Mouse (Mus musculus) limb, embryonic 14.5 days (tissue): ENCODE measurements around the gene Gm7075. TPM values are rescaled to one million over a fixed set of nuclear protein-coding genes. Genes with fewer than 3 reads are reported as not detected.

Experiments
- ATAC-seq: fragments of 200-750 bp; cut with Nextera tagmentation; 2 replicates; pipeline ENCODE4 v1.8.0; 2017; ENCODE audit warnings: low read depth, moderate number of reproducible peaks, moderate TSS enrichment; ENCODE audit not compliant: low FRiP score
- DNase-seq: peaks from one replicate; pipeline ENCODE4 v3.0.0-alpha.2; 2015; ENCODE audit warnings: low spot score
- H3K27ac ChIP-seq: fragments of 300-500 bp; sonication (generic); replicated peaks from 2 replicates; pipeline ENCODE4 v1.5.1; 2014; ENCODE audit warnings: low read depth, mild to moderate bottlenecking, low read length, moderate library complexity, mixed read lengths
- H3K27me3 ChIP-seq: fragments of 300-500 bp; sonication (generic); 2 replicates; pipeline ENCODE4 v1.6.1; 2014; ENCODE audit warnings: low read length, mixed read lengths; ENCODE audit not compliant: control insufficient read depth, insufficient read depth
- H3K36me3 ChIP-seq: fragments of 300-500 bp; sonication (generic); 2 replicates; pipeline ENCODE4 v1.6.1; 2014; ENCODE audit warnings: mild to moderate bottlenecking, low read length, moderate library complexity, mixed read lengths; ENCODE audit not compliant: control insufficient read depth, insufficient read depth
- H3K4me1 ChIP-seq: fragments of 300-500 bp; sonication (generic); 2 replicates; pipeline ENCODE4 v1.6.1; 2014; ENCODE audit warnings: antibody characterized with exemption, low read length, mixed read lengths; ENCODE audit not compliant: control insufficient read depth, insufficient read depth
- H3K4me2 ChIP-seq: fragments of 300-500 bp; sonication (generic); replicated peaks from 2 replicates; pipeline ENCODE4 v1.6.1; 2014; ENCODE audit warnings: low read depth, mild to moderate bottlenecking, low read length, moderate library complexity; ENCODE audit not compliant: severe bottlenecking
- H3K4me3 ChIP-seq: fragments of 300-500 bp; sonication (generic); replicated peaks from 2 replicates; pipeline ENCODE4 v1.5.1; 2014; ENCODE audit warnings: low read length
- H3K9ac ChIP-seq: fragments of 300-500 bp; sonication (generic); 2 replicates; pipeline ENCODE4 v1.6.1; 2014; ENCODE audit warnings: mild to moderate bottlenecking, low read depth, low read length, moderate library complexity; ENCODE audit not compliant: severe bottlenecking
- H3K9me3 ChIP-seq: fragments of 300-500 bp; sonication (generic); 2 replicates; pipeline ENCODE4 v1.6.1; 2016; ENCODE audit warnings: low read length; ENCODE audit not compliant: control insufficient read depth
- POLR2A ChIP-seq: fragments of 200-500 bp; IDR thresholded peaks from 2 replicates; pipeline ENCODE4 v1.8.0; 2012; ENCODE audit warnings: inconsistent platforms, mild to moderate bottlenecking, moderate library complexity, borderline replicate concordance; ENCODE audit not compliant: insufficient read depth, insufficient read length; ENCODE audit errors: extremely low read depth
- WGBS: fragments of 180-500 bp; shearing (Covaris S2); extraction: QIAGEN DNeasy Blood & Tissue Kit; methylation state at CpG from one replicate; pipeline ENCODE4 v1.1.7; 2014; 5-methylcytosine and 5-hydroxymethylcytosine counted together
- polyA plus RNA-seq, 2 experiments: library from polyadenylated mRNA; depleted of rRNA in 1 of 2; stranded (reverse) in 1 of 2; unstranded in 1 of 2; fragments of >200 nt; fragmentation: Nextera tagmentation in 1 of 2; extraction: Ambion mirVana in 1 of 2; gene quantifications; 2 replicates each; pipeline versions ENCODE4 v1.2.1 to v1.2.3; 2012 to 2014

Gene Gm7075
- polyA plus RNA-seq, 2 experiments, result 0.21 TPM; not detected in 1

GRCm38 (mm10) chr10:63439694-63440228, 18.2 kb upstream of the Gm7075 start:
- WGBS, result 71% methylated on average over 7 of the region's 7 CpGs
- no peak for DNase-seq
- TF ChIP-seq POLR2A, result no peak

GRCm38 (mm10) chr10:63438736-63439262, 17.2 kb upstream of the Gm7075 start:
- no peak overlapping the region for H3K4me2 ChIP-seq
- H3K36me3 ChIP-seq, result no peaks in the 10 kb centered on the region
- ATAC-seq (no peak), DNase-seq (no peak)
- no peaks in the 10 kb centered on the region for H3K9me3 ChIP-seq
- TF ChIP-seq POLR2A, result no peak
- no peaks in the 10 kb centered on the region for H3K4me1 ChIP-seq
- no peaks in the 10 kb centered on the region for H3K27me3 ChIP-seq
- H3K27ac ChIP-seq, result no peak overlapping the region
- H3K9ac ChIP-seq, result no peak overlapping the region
- H3K4me3 ChIP-seq, result no peak overlapping the region

More at GRCm38 (mm10) chr10:63439694-63440228, 18.2 kb upstream of the Gm7075 start:
- H3K4me1 ChIP-seq, result no peaks in the 10 kb centered on the region
- no peaks in the 10 kb centered on the region for H3K9me3 ChIP-seq
- no peak overlapping the region for H3K4me3 ChIP-seq
- no peak overlapping the region for H3K9ac ChIP-seq
- no peaks in the 10 kb centered on the region for H3K36me3 ChIP-seq
- H3K27ac ChIP-seq, result no peak overlapping the region
- ATAC-seq, result no peak
- H3K4me2 ChIP-seq, result no peak overlapping the region
- no peaks in the 10 kb centered on the region for H3K27me3 ChIP-seq

DNA sequence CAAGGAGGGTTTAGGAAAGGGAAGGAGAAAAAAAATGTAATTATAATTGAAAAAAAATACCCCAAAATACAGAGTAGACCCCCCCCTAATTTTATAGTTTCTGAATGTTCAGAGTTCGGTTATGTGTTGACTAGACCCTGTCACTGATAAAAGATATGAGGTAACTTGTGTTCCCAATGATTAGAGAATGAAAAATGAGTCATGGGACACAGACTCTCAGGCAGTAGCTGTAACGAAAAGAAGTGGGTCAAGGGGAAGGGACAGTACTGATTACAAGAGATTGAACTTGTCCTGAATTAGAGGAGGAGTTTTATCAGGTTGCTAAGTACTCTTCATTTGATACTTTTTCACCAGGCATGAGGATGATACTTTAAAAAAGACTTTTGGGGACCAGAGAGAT, 11.3 kb upstream of the Gm7075 start:
- no peaks in the 10 kb centered on the region for H3K27me3 ChIP-seq
- WGBS, result 73% methylated on average over 2 of the region's 2 CpGs
- ATAC-seq (no peak), DNase-seq (no peak)
- no peaks in the 10 kb centered on the region for H3K9me3 ChIP-seq
- no peak for TF ChIP-seq POLR2A
- no peak overlapping the region for H3K9ac ChIP-seq
- no peak overlapping the region for H3K27ac ChIP-seq
- no peak overlapping the region for H3K4me2 ChIP-seq
- no peaks in the 10 kb centered on the region for H3K36me3 ChIP-seq
- H3K4me1 ChIP-seq, result no peaks in the 10 kb centered on the region
- H3K4me3 ChIP-seq, result no peak overlapping the region

DNA sequence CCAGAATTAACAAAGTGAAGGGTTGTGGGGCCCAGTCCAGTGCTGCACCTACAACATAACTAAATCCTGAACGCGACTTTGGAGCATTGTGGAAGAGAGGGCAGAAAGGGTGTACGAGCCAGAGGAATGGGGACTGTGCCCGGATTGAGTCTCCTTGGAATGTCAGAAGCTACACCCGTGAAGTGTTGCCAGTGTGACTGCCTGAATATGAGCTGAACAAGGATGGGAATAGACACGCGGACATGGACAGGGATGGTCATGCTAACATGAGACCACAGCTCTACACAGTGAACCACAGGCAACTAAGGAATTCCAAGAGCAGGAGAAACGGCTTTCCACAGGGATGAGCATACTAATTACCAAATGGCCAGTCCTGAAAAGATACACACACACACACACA, 10.5 kb upstream of the Gm7075 start:
- H3K9me3 ChIP-seq, result no peaks in the 10 kb centered on the region
- no peak for ATAC-seq
- no peak overlapping the region for H3K9ac ChIP-seq
- H3K4me1 ChIP-seq, result no peaks in the 10 kb centered on the region
- H3K4me3 ChIP-seq, result no peak overlapping the region
- H3K27ac ChIP-seq, result no peak overlapping the region
- TF ChIP-seq POLR2A, result no peak
- no peaks in the 10 kb centered on the region for H3K36me3 ChIP-seq
- no peak for DNase-seq
- no peak overlapping the region for H3K4me2 ChIP-seq
- no peaks in the 10 kb centered on the region for H3K27me3 ChIP-seq
- WGBS, result 89% methylated on average over 8 of the region's 8 CpGs

- H3K27me3 ChIP-seq, result no peaks in the 10 kb centered on the region
- TF ChIP-seq POLR2A, result no peak
- no peak for DNase-seq
- WGBS, result 89% methylated on average over 7 of the region's 7 CpGs
- no peak overlapping the region for H3K27ac ChIP-seq
- no peak for ATAC-seq
- H3K4me1 ChIP-seq, result no peaks in the 10 kb centered on the region
- no peak overlapping the region for H3K4me3 ChIP-seq
- no peak overlapping the region for H3K4me2 ChIP-seq
- no peaks in the 10 kb centered on the region for H3K9me3 ChIP-seq
- no peak overlapping the region for H3K9ac ChIP-seq
- H3K36me3 ChIP-seq, result no peaks in the 10 kb centered on the region
These were observed 9.7 kb upstream of the Gm7075 start for GRCm38 (mm10) chr10:63431221-63431736.
